Mouse (Mus musculus): ENCODE measurements around the gene Krtap10-4.

DNA sequence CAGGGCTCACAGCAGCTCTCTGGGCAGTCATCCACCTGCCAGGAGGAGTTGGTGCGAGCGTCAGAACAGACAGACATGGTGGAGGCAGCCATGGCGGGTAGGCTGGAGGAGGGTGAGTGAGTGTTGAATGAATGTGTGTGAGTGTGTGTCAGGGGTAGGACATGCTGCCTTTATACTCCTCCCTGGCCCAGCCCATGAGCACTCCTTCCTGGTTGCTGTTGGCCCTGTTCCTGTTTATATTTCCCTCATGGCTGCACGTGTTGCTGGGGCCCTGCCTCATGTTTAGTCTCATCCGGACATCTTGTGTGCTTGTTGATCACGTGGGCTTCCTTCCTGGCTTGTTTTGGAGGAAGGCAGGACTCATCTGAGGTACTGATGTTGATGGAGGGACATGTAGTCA, at the start of gene Krtap10-4:
- TF ChIP-seq CTCF (IDR thresholded peaks at IDR 0.05; ENCODE audit: borderline replicate concordance, insufficient read depth, low read length) (no peak), POLR2A (IDR thresholded peaks at IDR 0.05; ENCODE audit: low read depth, low read length) (no peak)
